Mouse (Mus musculus) kidney, postnatal 14 days (tissue): ENCODE data around the gene Gtf2i.

Experiments
- DNase-seq: peaks from one replicate; pipeline ENCODE4 v3.0.0; 2022; ENCODE audit warnings: mixed read lengths

Gtf2i gene

GRCm38 (mm10) chr5:134237936-134238760 is 76.4 kb downstream of the Gtf2i start:
- DNase-seq: no peak

- no peak for DNase-seq
Observed at GRCm38 (mm10) chr5:134237508-134237907, 77.1 kb downstream of the Gtf2i start.

- DNase-seq: no peak
Observed at GRCm38 (mm10) chr5:134236796-134237195, 77.8 kb downstream of the Gtf2i start.

- no peak for DNase-seq
Observed at GRCm38 (mm10) chr5:134236241-134236640, 78.3 kb downstream of the Gtf2i start.

GRCm38 (mm10) chr5:134235111-134235510 is 79.4 kb downstream of the Gtf2i start:
- peak; percentile 69 for DNase-seq

GRCm38 (mm10) chr5:134234205-134234604 is 80.4 kb downstream of the Gtf2i start:
- no peak for DNase-seq

- DNase-seq: no peak
Observed at GRCm38 (mm10) chr5:134233244-134233651, 81.3 kb downstream of the Gtf2i start.

GRCm38 (mm10) chr5:134232568-134232967 is 82.0 kb downstream of the Gtf2i start:
- peak; percentile 62 for DNase-seq

- DNase-seq: no peak
Observed at GRCm38 (mm10) chr5:134232111-134232510, 82.4 kb downstream of the Gtf2i start.

- no peak for DNase-seq
Observed at GRCm38 (mm10) chr5:134231376-134231775, 83.2 kb downstream of the Gtf2i start.

GRCm38 (mm10) chr5:134229391-134229790 is 85.2 kb downstream of the Gtf2i start, which contains the start of gene Ncf1:
Gene Ncf1, minus strand, starts transcription at chr5:134229625.
- no peak for DNase-seq

GRCm38 (mm10) chr5:134228249-134228638 is 86.3 kb downstream of the Gtf2i start:
- no peak for DNase-seq

- no peak for DNase-seq
Observed at GRCm38 (mm10) chr5:134227574-134228248, 86.8 kb downstream of the Gtf2i start.

GRCm38 (mm10) chr5:134226946-134227345 is 87.6 kb downstream of the Gtf2i start:
- DNase-seq: no peak

GRCm38 (mm10) chr5:134225110-134225901 is 89.3 kb downstream of the Gtf2i start:
- peak; percentile 45 for DNase-seq

- DNase-seq: no peak
Observed at GRCm38 (mm10) chr5:134221708-134222150, 92.8 kb downstream of the Gtf2i start.

GRCm38 (mm10) chr5:134221278-134221677 is 93.3 kb downstream of the Gtf2i start:
- no peak for DNase-seq

- DNase-seq: no peak
Observed at GRCm38 (mm10) chr5:134217900-134218299, 96.7 kb downstream of the Gtf2i start.

- peak; percentile 44 for DNase-seq
Observed at GRCm38 (mm10) chr5:134214021-134214806, 100.3 kb downstream of the Gtf2i start.

- peak; percentile 75 for DNase-seq
Observed at GRCm38 (mm10) chr5:134209931-134210554, 104.5 kb downstream of the Gtf2i start.

GRCm38 (mm10) chr5:134206721-134207120 is 107.8 kb downstream of the Gtf2i start:
- DNase-seq: no peak

- no peak for DNase-seq
Observed at GRCm38 (mm10) chr5:134193664-134194063, 120.9 kb downstream of the Gtf2i start.
